Mouse (Mus musculus) thymus, postnatal 4 days (tissue): Measurements from ENCODE around the gene Il31ra.
A peak's percentile ranks its signal among the peaks of the same experiment; 100 is the strongest.
"Not testable (repeated sequence)": the region's sequence is repeated elsewhere in the genome, so short reads cannot be mapped to it uniquely, and the experiment has no call there.

Experiments
- DNase-seq: peaks from one replicate; pipeline ENCODE4 v3.0.0; 2021

The Il31ra gene

GRCm38 (mm10) chr13:112594260-112594659, at the start of gene Il31ra:
TSS of gene Il31ra (minus strand) at chr13:112594360.
- not testable (repeated sequence) for DNase-seq

DNA sequence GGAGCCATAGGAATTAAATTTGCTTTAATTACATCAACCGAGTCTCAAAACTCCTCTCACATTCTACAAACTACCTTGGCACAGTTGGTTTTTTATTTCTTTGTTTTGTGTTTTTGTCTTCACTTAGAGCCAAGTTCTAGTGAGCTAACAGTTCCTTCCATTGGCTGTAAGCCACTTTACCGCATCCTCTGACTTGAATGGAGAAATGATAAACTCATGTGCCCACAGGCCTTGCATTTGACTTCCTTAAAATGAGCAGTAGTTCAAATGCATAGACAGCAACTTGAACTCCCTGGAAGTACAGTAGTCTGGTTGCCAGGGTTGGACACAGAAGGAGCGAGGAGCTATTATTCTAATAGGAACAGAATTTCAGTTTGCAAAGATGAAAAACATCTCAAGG, 48.7 kb upstream of the Il31ra start:
- no peak for DNase-seq

DNA sequence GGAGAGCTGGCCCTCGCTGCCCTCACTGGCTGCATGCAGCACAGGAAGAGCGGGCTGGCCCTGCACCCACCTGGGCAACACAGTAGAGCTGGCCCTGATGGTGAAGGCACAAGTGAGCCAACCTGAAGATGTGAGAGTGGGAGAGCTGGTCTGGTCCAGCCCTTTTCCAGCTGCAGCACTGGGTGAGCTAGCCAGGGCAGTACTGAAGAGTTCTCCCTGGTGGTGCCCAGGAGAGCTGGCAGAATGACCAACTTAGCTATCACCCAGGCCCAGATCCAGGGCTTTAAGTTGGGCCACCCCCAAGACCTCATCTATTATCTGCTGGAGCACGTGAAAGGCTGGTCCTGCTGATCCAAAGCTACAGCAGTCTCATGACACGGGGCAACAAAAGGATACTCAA, 45.0 kb upstream of the Il31ra start:
- no peak for DNase-seq

DNA sequence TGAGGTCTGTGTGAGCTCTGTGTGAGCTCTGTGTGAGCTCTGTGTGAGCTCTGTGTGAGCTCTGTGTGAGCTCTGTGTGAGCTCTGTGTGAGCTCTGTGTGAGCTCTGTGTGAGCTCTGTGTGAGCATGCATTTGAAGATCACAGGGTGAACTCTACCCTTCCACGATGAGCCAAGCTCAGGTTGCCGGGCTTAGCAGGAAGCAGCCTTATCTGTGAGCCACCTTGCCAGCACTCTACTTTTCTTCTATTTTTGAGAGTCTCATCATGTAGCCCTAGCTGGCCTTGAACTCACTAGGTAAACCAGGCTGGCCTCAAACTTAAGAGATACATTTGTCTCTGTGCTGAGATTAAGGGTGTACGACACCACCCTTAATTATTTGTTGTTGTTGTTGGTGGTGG, 42.3 kb upstream of the Il31ra start:
- DNase-seq: no peak

GRCm38 (mm10) chr13:112635174-112635837, 41.1 kb upstream of the Il31ra start:
- no peak for DNase-seq

DNA sequence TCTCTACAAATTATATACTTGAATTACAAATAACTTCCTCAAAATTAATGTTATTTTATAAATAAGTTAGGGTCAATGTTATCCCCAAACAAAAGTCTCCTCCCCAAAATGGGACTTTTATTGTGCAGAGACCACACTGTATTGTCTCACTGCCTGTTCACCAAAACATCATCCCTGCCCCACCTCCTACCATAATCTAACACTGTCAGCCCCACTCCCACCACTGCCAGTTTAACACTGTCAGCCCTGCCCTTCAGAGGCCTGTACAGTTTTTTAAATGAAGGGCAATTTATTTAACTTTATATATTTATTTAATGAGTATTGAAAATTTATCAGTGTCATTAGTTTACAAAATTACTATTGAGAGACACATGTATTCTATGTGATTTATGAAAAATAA, 31.4 kb upstream of the Il31ra start:
- no peak for DNase-seq

- no peak for DNase-seq
These were observed 30.5 kb upstream of the Il31ra start for GRCm38 (mm10) chr13:112624622-112625021.

- DNase-seq: no peak
These were observed 29.5 kb upstream of the Il31ra start for GRCm38 (mm10) chr13:112623656-112624055.

GRCm38 (mm10) chr13:112621592-112621991, 27.4 kb upstream of the Il31ra start:
- DNase-seq: no peak

DNA sequence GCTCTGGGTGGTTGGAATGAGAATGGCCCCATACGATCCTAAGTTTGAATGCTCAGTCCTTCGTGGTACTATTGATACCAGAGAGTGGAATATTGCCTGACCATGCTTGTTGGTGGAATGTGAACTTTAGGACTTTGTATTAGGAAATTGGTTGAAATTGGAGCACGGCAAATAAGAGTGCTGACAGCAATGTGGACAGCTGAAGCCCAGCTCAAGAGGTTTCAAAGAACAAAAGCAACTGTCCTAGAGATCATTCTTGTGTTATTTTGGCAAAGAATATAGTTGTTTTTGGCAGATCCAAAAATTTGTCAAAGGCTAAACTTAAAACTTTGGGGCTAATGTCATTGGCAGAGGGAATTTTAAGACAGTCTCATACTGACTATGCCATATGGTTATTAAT, 14.4 kb upstream of the Il31ra start:
- DNase-seq: no peak

GRCm38 (mm10) chr13:112604411-112604810, 10.3 kb upstream of the Il31ra start:
- no peak for DNase-seq

GRCm38 (mm10) chr13:112603839-112604238, 9.7 kb upstream of the Il31ra start:
- no peak for DNase-seq

DNA sequence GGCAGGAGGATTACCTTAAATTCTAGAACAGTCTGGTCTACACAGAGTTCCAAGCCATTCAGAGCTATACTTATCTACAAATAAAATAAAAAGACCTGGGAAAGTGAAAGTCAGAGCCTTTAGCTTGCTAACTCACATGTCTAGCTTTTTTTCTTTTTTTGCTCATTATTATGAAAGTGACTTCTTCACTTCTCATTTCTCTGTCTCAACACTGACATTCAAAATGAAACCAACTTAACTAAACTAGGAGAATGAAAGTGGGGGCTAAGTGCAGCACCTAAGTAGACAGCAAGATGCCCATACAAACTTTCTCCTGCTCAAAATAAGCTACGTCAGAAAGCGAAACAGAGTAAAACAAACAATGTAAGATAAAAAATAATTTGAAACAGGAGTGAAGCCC, 8.4 kb upstream of the Il31ra start:
- no peak for DNase-seq

- DNase-seq: no peak
These were observed 3.9 kb downstream of the Il31ra start for GRCm38 (mm10) chr13:112590254-112590653.

- DNase-seq: no peak
These were observed 4.5 kb downstream of the Il31ra start for GRCm38 (mm10) chr13:112589625-112590024.

- DNase-seq: no peak
These were observed 9.5 kb downstream of the Il31ra start for GRCm38 (mm10) chr13:112584556-112585237.

DNA sequence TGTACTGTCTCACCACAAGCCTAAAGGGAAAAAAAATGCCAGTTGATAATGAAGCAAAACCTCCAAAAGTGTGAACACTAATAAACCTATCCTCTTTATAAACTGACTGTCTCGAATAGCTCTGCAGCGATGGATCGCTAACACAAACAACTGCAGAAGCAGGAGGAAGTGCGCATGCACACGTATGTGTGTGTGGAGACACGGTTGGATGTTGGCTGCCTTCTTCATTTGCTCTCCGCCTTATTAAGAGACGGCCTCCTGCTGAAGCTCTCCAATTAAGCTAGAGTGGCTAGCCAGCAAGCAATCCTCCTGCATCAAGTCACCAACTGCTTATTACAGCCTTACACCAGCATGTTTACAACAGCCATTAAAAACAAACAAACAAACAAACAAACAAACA, 11.9 kb downstream of the Il31ra start:
- no peak for DNase-seq

DNA sequence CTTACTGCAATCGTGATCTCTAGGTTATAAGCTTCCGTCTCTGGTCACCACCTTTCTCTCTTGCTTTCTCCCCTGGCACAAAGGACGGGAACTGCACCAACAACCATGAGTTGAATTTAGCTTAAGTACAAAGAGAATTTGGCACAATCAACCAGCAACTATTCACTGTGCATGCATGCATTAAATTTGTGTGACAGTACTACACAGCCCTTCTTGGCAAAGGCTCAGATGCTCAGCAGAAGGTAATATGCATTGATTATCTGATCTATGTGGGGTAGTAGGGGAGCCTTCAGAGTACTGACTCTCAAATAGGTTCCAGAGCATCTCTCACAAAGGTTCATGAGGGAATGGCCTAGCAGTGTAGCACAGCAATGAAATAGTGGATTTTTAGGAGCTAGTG, 12.4 kb downstream of the Il31ra start:
- no peak for DNase-seq

DNA sequence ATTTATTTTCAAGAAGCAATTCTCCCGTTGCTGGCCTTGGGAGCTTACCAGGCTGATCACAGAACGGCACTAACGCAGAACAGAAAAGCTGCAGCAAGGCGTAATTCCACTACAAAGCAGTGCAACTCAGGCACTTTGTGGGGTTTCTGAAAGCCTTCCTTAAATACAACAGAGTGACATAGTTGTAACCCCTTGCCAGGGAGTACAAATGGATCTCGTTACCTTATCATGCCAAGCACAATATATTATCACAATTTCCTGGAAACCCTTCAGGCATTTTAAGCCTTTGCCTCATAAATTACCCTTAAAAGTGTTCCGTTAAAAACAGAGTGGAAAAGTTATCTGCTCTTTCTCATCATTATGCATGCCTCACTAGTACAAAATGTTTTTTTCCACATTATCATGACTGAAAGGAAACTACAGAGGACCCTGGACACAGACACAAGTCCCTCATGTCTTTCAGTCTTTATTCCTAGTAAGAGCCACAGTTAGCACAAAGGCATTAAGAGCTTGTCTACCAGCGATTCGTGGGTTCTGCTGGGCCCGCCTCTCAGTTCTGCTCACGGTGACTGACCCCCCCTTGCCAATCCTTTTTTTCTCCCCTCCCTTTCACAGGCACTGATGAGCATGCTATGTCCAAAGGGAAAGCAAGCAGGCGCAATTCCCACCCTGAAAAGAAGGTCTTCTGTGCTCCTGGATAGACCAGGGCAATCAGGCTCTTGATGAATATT, 13.4 kb downstream of the Il31ra start:
- no peak for DNase-seq

DNA sequence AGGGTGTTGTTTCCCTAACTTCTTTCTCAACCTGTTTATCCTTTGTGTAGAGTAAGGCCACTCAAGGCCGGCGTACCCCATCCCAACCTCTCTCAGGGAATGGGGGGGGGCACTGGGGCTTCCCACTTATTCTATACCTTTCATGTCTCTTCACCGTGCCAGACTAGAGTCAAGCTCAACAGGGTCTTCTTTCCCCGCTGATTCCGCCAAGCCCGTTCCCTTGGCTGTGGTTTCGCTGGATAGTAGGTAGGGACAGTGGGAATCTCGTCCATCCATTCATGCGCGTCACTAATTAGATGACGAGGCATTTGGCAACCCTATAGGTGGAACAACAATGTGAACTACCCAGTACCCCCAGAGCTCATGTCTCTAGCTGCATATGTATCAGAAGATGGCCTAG, 16.1 kb downstream of the Il31ra start:
- DNase-seq: peak; percentile 99

- no peak for DNase-seq
These were observed 20.4 kb downstream of the Il31ra start for GRCm38 (mm10) chr13:112573800-112574199.

- no peak for DNase-seq
These were observed 23.4 kb downstream of the Il31ra start for GRCm38 (mm10) chr13:112570768-112571167.

DNA sequence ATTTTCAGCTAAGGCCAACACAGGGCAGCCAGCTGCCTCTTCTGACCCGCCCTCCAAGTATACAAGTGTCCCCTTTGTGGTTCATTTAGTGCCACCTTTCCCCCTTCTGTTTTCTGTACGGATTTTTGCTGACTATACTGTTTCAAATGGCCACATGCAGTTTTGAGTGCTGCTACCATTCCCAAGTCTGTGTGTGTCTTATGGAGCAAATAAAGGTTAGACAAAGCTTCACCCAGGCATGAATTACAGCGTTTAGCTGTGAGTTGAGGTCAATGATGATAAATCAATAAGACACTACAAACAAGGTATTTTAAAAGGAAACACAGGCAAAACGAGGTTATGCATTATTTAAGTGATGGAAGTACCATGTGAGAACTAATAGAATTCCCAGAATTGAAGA, 24.6 kb downstream of the Il31ra start:
- no peak for DNase-seq

- DNase-seq: no peak
These were observed 33.5 kb downstream of the Il31ra start for GRCm38 (mm10) chr13:112560554-112561138.
